Mouse (Mus musculus) MEL (cell line): ENCODE measurements at regions not wholly inside any gene's neighbourhood (a gene's known extent, or its start where the extent isn't known, plus 50 kb on each side); places are given as distances from the start of the nearest gene placed in this dataset.

ENCODE experiments used
- DNase-seq: peaks from one replicate; pipeline ENCODE4 v3.0.0; 2011; ENCODE audit warnings: low read depth, low spot score
- H3K27ac ChIP-seq: 2 replicates; pipeline ENCODE4 v1.5.1; 2012; ENCODE audit warnings: low read depth, mild to moderate bottlenecking, control low read depth, low read length, moderate library complexity; ENCODE audit not compliant: control insufficient read depth
- H3K27me3 ChIP-seq, 2 experiments: fragments of 150-350 bp in 1 of 2; sonication (generic) in 1 of 2; 2 replicates each; pipeline ENCODE4 v1.6.1; 2012; ENCODE audit warnings: low read length in 2 of 2, mild to moderate bottlenecking in 2 of 2, improper control_type of control experiment in 1 of 2, moderate library complexity in 1 of 2; ENCODE audit not compliant: insufficient read depth in 2 of 2, control insufficient read depth in 1 of 2
- H3K36me3 ChIP-seq, 2 experiments: 2 replicates each; pipeline ENCODE4 v1.6.1; 2012 to 2014; ENCODE audit warnings: low read length in 2 of 2, improper control_type of control experiment in 1 of 2, inconsistent platforms in 1 of 2, mild to moderate bottlenecking in 1 of 2; ENCODE audit not compliant: insufficient read depth in 2 of 2, control insufficient read depth in 1 of 2
- H3K4me1 ChIP-seq, 2 experiments: fragments of 150-350 bp in 1 of 2; sonication (generic) in 1 of 2; 2 replicates each; pipeline ENCODE4 v1.6.1; 2012; ENCODE audit warnings: low read length in 2 of 2, improper control_type of control experiment in 1 of 2, mild to moderate bottlenecking in 1 of 2; ENCODE audit not compliant: insufficient read depth in 2 of 2, control insufficient read depth in 1 of 2
- H3K4me3 ChIP-seq, 2 experiments: fragments of 150-350 bp in 1 of 2; sonication (generic) in 1 of 2; 2 replicates each; pipeline ENCODE4 v1.5.1; 2012; ENCODE audit warnings: low read depth in 2 of 2, low read length in 2 of 2, mild to moderate bottlenecking in 2 of 2, moderate library complexity in 2 of 2, control low read depth in 1 of 2, improper control_type of control experiment in 1 of 2; ENCODE audit not compliant: control insufficient read depth in 1 of 2, insufficient read depth in 1 of 2
- H3K79me2 ChIP-seq: 2 replicates; pipeline ENCODE4 v1.6.1; 2012; ENCODE audit warnings: mild to moderate bottlenecking, low read length, moderate library complexity; ENCODE audit not compliant: control insufficient read depth, poor library complexity, insufficient read depth
- H3K9ac ChIP-seq: 2 replicates; pipeline ENCODE4 v1.6.1; 2012; ENCODE audit warnings: low read depth, mild to moderate bottlenecking, control low read depth, low read length, moderate library complexity; ENCODE audit not compliant: control insufficient read depth, poor library complexity, severe bottlenecking
- H3K9me3 ChIP-seq: fragments of 150-350 bp; sonication (generic); replicated peaks from 2 replicates; pipeline ENCODE4 v1.6.1; 2012; ENCODE audit warnings: mild to moderate bottlenecking, low read length, improper control_type of control experiment, moderate library complexity; ENCODE audit not compliant: insufficient read depth
- BHLHE40 ChIP-seq: IDR thresholded peaks from 2 replicates; pipeline ENCODE4 v1.6.1; 2012; ENCODE audit warnings: low read depth, mild to moderate bottlenecking, inconsistent platforms, low read length, improper control_type of control experiment, borderline replicate concordance
- CHD1 ChIP-seq: IDR thresholded peaks from 2 replicates; pipeline ENCODE4 v1.6.1; 2012; ENCODE audit warnings: low read depth, mild to moderate bottlenecking, inconsistent platforms, low read length, improper control_type of control experiment
- CTCF ChIP-seq, 3 experiments: IDR thresholded peaks in 2 of 3; conservative IDR thresholded peaks in 1 of 3; 2 replicates each; pipeline ENCODE4 v1.5.1; 2011 to 2012; ENCODE audit warnings: low read length in 3 of 3, low read depth in 2 of 3, mild to moderate bottlenecking in 2 of 3, improper control_type of control experiment in 1 of 3, inconsistent platforms in 1 of 3, mixed read lengths in 1 of 3, moderate library complexity in 1 of 3; ENCODE audit not compliant: control insufficient read depth in 1 of 3, insufficient read depth in 1 of 3, poor library complexity in 1 of 3, severe bottlenecking in 1 of 3
- E2F4 ChIP-seq: IDR thresholded peaks from 2 replicates; pipeline ENCODE4 v1.6.1; 2011; ENCODE audit warnings: low read depth, low read length, improper control_type of control experiment, borderline replicate concordance
- ELF1 ChIP-seq: IDR thresholded peaks from 2 replicates; pipeline ENCODE4 v1.6.1; 2014; ENCODE audit warnings: low read depth, mild to moderate bottlenecking, inconsistent platforms, low read length, improper control_type of control experiment, moderate library complexity
- ETS1 ChIP-seq: IDR thresholded peaks from 2 replicates; pipeline ENCODE4 v1.6.1; 2012; ENCODE audit warnings: low read depth, mild to moderate bottlenecking, inconsistent platforms, low read length, improper control_type of control experiment, moderate library complexity
- GABPA ChIP-seq: IDR thresholded peaks from 2 replicates; pipeline ENCODE4 v1.6.1; 2012; ENCODE audit warnings: low read depth, mild to moderate bottlenecking, inconsistent platforms, low read length, improper control_type of control experiment, moderate library complexity
- GATA1 ChIP-seq: IDR thresholded peaks from 2 replicates; pipeline ENCODE4 v1.6.1; 2011; ENCODE audit warnings: low read depth, low read length, improper control_type of control experiment
- JUND ChIP-seq: IDR thresholded peaks from 2 replicates; pipeline ENCODE4 v1.6.1; 2011; ENCODE audit warnings: low read depth, mild to moderate bottlenecking, improper control_type of control experiment, low read length
- KAT2A ChIP-seq: conservative IDR thresholded peaks from 2 replicates; pipeline ENCODE4 v1.6.1; 2012; ENCODE audit warnings: low read depth, low read length, improper control_type of control experiment, inconsistent platforms
- MAFK ChIP-seq: IDR thresholded peaks from 2 replicates; pipeline ENCODE4 v1.6.1; 2011; ENCODE audit warnings: low read depth, mild to moderate bottlenecking, low read length, improper control_type of control experiment, borderline replicate concordance
- MAZ ChIP-seq: IDR thresholded peaks from 2 replicates; pipeline ENCODE4 v1.6.1; 2012; ENCODE audit warnings: low read depth, mild to moderate bottlenecking, inconsistent platforms, low read length, improper control_type of control experiment
- MXI1 ChIP-seq: IDR thresholded peaks from 2 replicates; pipeline ENCODE4 v1.6.1; 2011; ENCODE audit warnings: mild to moderate bottlenecking, low read depth, low read length, improper control_type of control experiment
- MYB ChIP-seq: IDR thresholded peaks from 2 replicates; pipeline ENCODE4 v1.6.1; 2011; ENCODE audit warnings: mild to moderate bottlenecking, low read depth, low read length, improper control_type of control experiment
- MYC ChIP-seq: IDR thresholded peaks from 2 replicates; pipeline ENCODE4 v1.6.1; 2011; ENCODE audit warnings: low read depth, mild to moderate bottlenecking, low read length, improper control_type of control experiment, moderate library complexity
- POLR2A ChIP-seq, 2 experiments: IDR thresholded peaks; 2 replicates each; pipeline ENCODE4 v1.6.1; 2011 to 2012; ENCODE audit warnings: low read length in 2 of 2, mild to moderate bottlenecking in 2 of 2, control low read depth in 1 of 2, improper control_type of control experiment in 1 of 2, low read depth in 1 of 2, moderate library complexity in 1 of 2; ENCODE audit not compliant: control insufficient read depth in 1 of 2, insufficient read depth in 1 of 2, poor library complexity in 1 of 2
- POLR2AphosphoS2 ChIP-seq: IDR thresholded peaks from 2 replicates; pipeline ENCODE4 v1.6.1; 2011; ENCODE audit warnings: low read length, improper control_type of control experiment
- POLR2AphosphoS5 ChIP-seq: IDR thresholded peaks from 2 replicates; pipeline ENCODE4 v1.6.1; 2012; ENCODE audit warnings: low read depth, borderline replicate concordance, mild to moderate bottlenecking, inconsistent platforms, low read length, moderate library complexity, mixed read lengths
- RAD21 ChIP-seq: IDR thresholded peaks from 2 replicates; pipeline ENCODE4 v1.6.1; 2011; ENCODE audit warnings: mild to moderate bottlenecking, low read depth, low read length, improper control_type of control experiment
- RCOR1 ChIP-seq: IDR thresholded peaks from 2 replicates; pipeline ENCODE4 v1.6.1; 2012; ENCODE audit warnings: low read depth, mild to moderate bottlenecking, inconsistent platforms, low read length, improper control_type of control experiment
- SMC3 ChIP-seq: IDR thresholded peaks from 2 replicates; pipeline ENCODE4 v1.6.1; 2011; ENCODE audit warnings: low read depth, low read length, improper control_type of control experiment
- TAL1 ChIP-seq: IDR thresholded peaks from 2 replicates; pipeline ENCODE4 v1.6.1; 2012; ENCODE audit warnings: mild to moderate bottlenecking, inconsistent platforms, low read length, moderate library complexity, mixed read lengths
- TBP ChIP-seq: IDR thresholded peaks from 2 replicates; pipeline ENCODE4 v1.8.0; 2011; ENCODE audit warnings: low read depth, low read length, improper control_type of control experiment
- TCF12 ChIP-seq: IDR thresholded peaks from 2 replicates; pipeline ENCODE4 v1.6.1; 2014; ENCODE audit warnings: low read depth, mild to moderate bottlenecking, inconsistent platforms, low read length, improper control_type of control experiment, moderate library complexity
- USF2 ChIP-seq, 2 experiments: IDR thresholded peaks; 2 replicates each; pipeline ENCODE4 v1.6.1; 2011 to 2012; ENCODE audit warnings: improper control_type of control experiment in 2 of 2, low read length in 2 of 2, borderline replicate concordance in 1 of 2, inconsistent platforms in 1 of 2, low read depth in 1 of 2, mild to moderate bottlenecking in 1 of 2; ENCODE audit not compliant: insufficient read depth in 1 of 2
- ZKSCAN1 ChIP-seq: IDR thresholded peaks from 2 replicates; pipeline ENCODE4 v1.6.1; 2012; ENCODE audit warnings: low read depth, mild to moderate bottlenecking, inconsistent platforms, low read length, improper control_type of control experiment, moderate library complexity

- TF ChIP-seq ELF1 (no peak), MYB (no peak), ZKSCAN1 (no peak), GABPA (no peak), POLR2AphosphoS5 (no peak), MAZ (no peak), CTCF (IDR thresholded peaks at IDR 0.05 in 2 of 3, conservative IDR thresholded peaks at IDR 0.05 in 1 of 3; ENCODE audit: control insufficient read depth in 1 of 3, insufficient read depth in 1 of 3, low read depth in 2 of 3, low read length in 3 of 3, poor library complexity in 1 of 3, severe bottlenecking in 1 of 3) (no peak), MXI1 (no peak), RAD21 (no peak), TAL1 (peak; percentile 48)
These were observed 61.5 kb upstream of the Gls start (continued) for GRCm38 (mm10) chr1:52294521-52294920.

GRCm38 (mm10) chr1:52293393-52294099, 60.5 kb upstream of the Gls start:
- H3K9me3 ChIP-seq, result no peaks in the 10 kb centered on the region
- TF ChIP-seq USF2 (IDR thresholded peaks at IDR 0.05; ENCODE audit: borderline replicate concordance in 1 of 2, insufficient read depth in 1 of 2, low read depth in 1 of 2, low read length in 2 of 2), result no peak
- TF ChIP-seq BHLHE40, result no peak
- no peak for TF ChIP-seq POLR2AphosphoS2
- TF ChIP-seq CTCF (IDR thresholded peaks at IDR 0.05 in 2 of 3, conservative IDR thresholded peaks at IDR 0.05 in 1 of 3; ENCODE audit: control insufficient read depth in 1 of 3, insufficient read depth in 1 of 3, low read depth in 2 of 3, low read length in 3 of 3, poor library complexity in 1 of 3, severe bottlenecking in 1 of 3), result no peak
- TF ChIP-seq MAFK, result no peak
- TF ChIP-seq CHD1, result no peak
- TF ChIP-seq RCOR1, result no peak
- no peak for TF ChIP-seq POLR2A (IDR thresholded peaks at IDR 0.05; ENCODE audit: control insufficient read depth in 1 of 2, insufficient read depth in 1 of 2, low read depth in 1 of 2, low read length in 2 of 2, poor library complexity in 1 of 2)
- no peak for TF ChIP-seq JUND
- TF ChIP-seq ZKSCAN1, result no peak
- no peak for TF ChIP-seq TAL1
- no peak for TF ChIP-seq KAT2A
- TF ChIP-seq TBP, result no peak
- no peak for TF ChIP-seq MAZ
- TF ChIP-seq ETS1, result no peak
- no peak for TF ChIP-seq SMC3
- no peak for TF ChIP-seq E2F4
- TF ChIP-seq TCF12, result no peak
- no peak for TF ChIP-seq GATA1
- TF ChIP-seq MYC, result no peak
- H3K4me3 ChIP-seq, result no peak overlapping the region
- peaks cover 0 to 9% of the 10 kb centered on the region in 2 experiments; a peak in 2 of 4 replicates for H3K36me3 ChIP-seq
- no peak overlapping the region for H3K9ac ChIP-seq
- H3K27ac ChIP-seq, result no peak overlapping the region
- no peaks in the 10 kb centered on the region for H3K79me2 ChIP-seq
- peaks cover 0 to 6% of the 10 kb centered on the region in 2 experiments; a peak in 2 of 4 replicates for H3K4me1 ChIP-seq
- peaks cover 0 to 6% of the 10 kb centered on the region in 2 experiments; a peak in 3 of 4 replicates for H3K27me3 ChIP-seq
- no peak for DNase-seq
